Mouse (Mus musculus): ENCODE results near the gene Vav2.

- no peak for TF ChIP-seq CTCF (conservative IDR thresholded peaks at IDR 0.05; ENCODE audit: low read length)
- no peak for TF ChIP-seq POU5F1 (IDR thresholded peaks at IDR 0.05; ENCODE audit: borderline replicate concordance, low read length)
- no peak for TF ChIP-seq NANOG (IDR thresholded peaks at IDR 0.05; ENCODE audit: borderline replicate concordance, low read length)
These were observed 10.4 kb downstream of the Vav2 start for GRCm38 (mm10) chr2:27416425-27416824.
